Mouse (Mus musculus) mammary gland, adult 2 months (tissue): ENCODE data around the gene Olfr776. TPM values are rescaled to one million over a fixed set of nuclear protein-coding genes. Genes with fewer than 3 reads are reported as not detected.

Experiments used
- polyA plus RNA-seq: library from polyadenylated mRNA; depleted of rRNA; stranded (reverse); fragments of >200 nt; gene quantifications from 2 replicates; pipeline ENCODE4 v1.2.3, GENCODE M21; 2012; ENCODE audit warnings: low replicate concordance; rRNA removed

The Olfr776 gene
- polyA plus RNA-seq = not detected in 2 replicates

DNA sequence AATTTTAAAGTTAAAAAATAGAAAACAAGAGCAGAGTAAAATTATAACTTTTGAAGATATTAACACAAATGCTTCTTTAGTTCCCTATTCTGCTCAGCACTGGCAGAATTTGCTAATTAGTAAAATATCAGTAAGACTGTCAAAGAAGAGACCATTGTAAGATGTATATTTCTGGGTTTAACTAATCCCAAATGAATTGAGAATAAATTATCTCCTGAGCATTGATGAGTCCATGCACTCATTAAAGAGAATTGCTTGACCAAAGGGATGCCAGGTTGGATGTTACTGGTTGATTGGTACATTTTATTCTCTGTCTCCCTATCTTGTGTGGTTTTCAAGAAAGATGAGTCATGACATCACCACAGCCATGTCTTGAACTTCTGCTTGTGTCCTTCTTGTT is at the start of gene Olfr776:
TSS of gene Olfr776 (plus strand) at position 301 of the 400 bp plus-strand sequence.

DNA sequence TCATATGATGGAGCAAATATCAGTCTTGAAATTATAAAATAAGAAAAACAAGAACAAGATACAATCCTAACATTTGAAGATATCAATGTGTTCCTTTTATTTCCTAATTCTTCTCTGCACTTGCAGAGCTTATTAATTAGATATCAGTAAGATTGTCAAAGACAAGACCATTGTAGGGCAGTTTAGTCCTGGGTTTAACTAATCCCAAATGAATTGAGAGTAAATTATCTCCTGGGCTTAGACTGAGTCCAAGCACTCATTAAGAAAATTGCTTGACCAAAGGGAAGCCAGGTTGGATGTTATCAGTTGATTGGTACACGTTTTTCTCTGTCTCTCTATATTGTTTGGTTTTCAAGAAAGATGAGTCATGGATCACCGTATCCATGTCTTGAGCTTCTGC is 23.0 kb upstream of the Olfr776 start, which contains the start of gene Olfr774:
TSS of gene Olfr774 (plus strand) at position 301 of the 400 bp plus-strand sequence.

DNA sequence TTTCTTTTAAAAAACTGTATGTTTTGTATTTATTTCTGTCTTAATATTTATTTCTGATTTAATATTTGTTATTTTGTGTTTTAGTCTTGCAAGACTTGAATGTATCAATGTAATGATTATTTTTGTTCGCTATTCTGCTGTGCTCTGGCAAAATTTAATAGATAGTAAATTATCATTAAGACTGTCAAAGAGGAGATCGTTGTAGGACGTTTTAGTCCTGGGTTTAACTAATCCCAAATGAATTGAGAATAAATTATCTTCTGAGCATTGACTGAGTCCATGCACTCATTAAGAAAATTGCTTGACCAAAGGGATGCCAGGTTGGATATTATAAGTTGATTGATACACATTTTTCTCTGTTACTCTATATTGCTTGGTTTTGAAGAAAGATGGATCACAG is 10.8 kb upstream of the Olfr776 start, which contains the start of gene Olfr775:
TSS of gene Olfr775 (plus strand) at position 301 of the 400 bp plus-strand sequence.

DNA sequence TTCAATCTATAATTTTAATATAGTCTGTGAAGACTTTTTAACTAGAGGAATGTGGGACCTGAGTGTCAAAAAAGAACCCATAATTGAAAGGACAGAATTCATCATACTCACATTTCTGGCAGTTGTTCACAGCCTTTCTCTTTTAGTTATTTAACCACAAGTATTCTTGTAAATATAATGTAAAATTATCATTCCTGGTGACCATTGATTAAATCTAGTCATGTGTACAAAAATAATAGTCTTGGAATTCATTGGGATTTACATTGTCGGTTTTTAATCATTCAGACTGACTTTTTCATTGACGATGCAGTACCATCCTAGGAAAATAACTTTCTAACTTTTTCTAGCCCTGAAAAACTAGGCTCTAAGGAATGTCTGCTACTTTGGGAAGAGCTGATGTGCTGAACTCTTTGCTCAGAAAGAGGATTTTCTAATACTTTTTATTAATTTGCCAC is 12.2 kb downstream of the Olfr776 start, which contains the start of gene Olfr777:
TSS of gene Olfr777 (minus strand) at position 405 of the 455 bp plus-strand sequence.

Other genes starting within 250 kb of the Olfr776 start
- not detected in 2 replicates for gene Olfr763, start 248.3 kb upstream of the Olfr776 start, polyA plus RNA-seq
- not detected in 2 replicates for gene Olfr764-ps1, start 219.2 kb upstream of the Olfr776 start, polyA plus RNA-seq
- not detected in 2 replicates for gene Olfr765, start 209.1 kb upstream of the Olfr776 start, polyA plus RNA-seq
- gene Olfr766-ps1, start 190.2 kb upstream of the Olfr776 start, polyA plus RNA-seq = not detected in 2 replicates
- gene Olfr767, start 176.2 kb upstream of the Olfr776 start, polyA plus RNA-seq = not detected in 2 replicates
- not detected in 2 replicates for gene Olfr768, start 159.8 kb upstream of the Olfr776 start, polyA plus RNA-seq
- gene Olfr769, start 141.3 kb upstream of the Olfr776 start, polyA plus RNA-seq = not detected in 2 replicates
- not detected in 2 replicates for gene Olfr770, start 120.1 kb upstream of the Olfr776 start, polyA plus RNA-seq
- not detected in 2 replicates for gene Olfr771, start 94.4 kb upstream of the Olfr776 start, polyA plus RNA-seq
- gene Olfr772, start 81.2 kb upstream of the Olfr776 start, polyA plus RNA-seq = not detected in 2 replicates
- not detected in 2 replicates for gene Olfr773, start 71.7 kb upstream of the Olfr776 start, polyA plus RNA-seq
- not detected in 2 replicates for gene Olfr774, start 22.9 kb upstream of the Olfr776 start, polyA plus RNA-seq
- gene Olfr775, start 10.7 kb upstream of the Olfr776 start, polyA plus RNA-seq = not detected in 2 replicates
- not detected in 2 replicates for gene Olfr777, start 12.4 kb downstream of the Olfr776 start, polyA plus RNA-seq
- gene Olfr780, start 59.0 kb downstream of the Olfr776 start, polyA plus RNA-seq = not detected in 2 replicates
- not detected in 2 replicates for gene Olfr781, start 69.7 kb downstream of the Olfr776 start, polyA plus RNA-seq
- gene Olfr782, start 89.7 kb downstream of the Olfr776 start, polyA plus RNA-seq = not detected in 2 replicates
- gene Olfr784, start 125.0 kb downstream of the Olfr776 start, polyA plus RNA-seq = 0.06 TPM in 1 of 2 replicates, not detected in the other
- gene Olfr785, start 146.3 kb downstream of the Olfr776 start, polyA plus RNA-seq = not detected in 2 replicates
- gene Olfr786, start 168.2 kb downstream of the Olfr776 start, polyA plus RNA-seq = not detected in 2 replicates
- not detected in 2 replicates for gene Olfr787, start 202.7 kb downstream of the Olfr776 start, polyA plus RNA-seq
- gene Olfr788, start 211.9 kb downstream of the Olfr776 start, polyA plus RNA-seq = not detected in 2 replicates
- not detected in 2 replicates for gene Olfr789, start 225.6 kb downstream of the Olfr776 start, polyA plus RNA-seq
- gene Olfr790, start 239.4 kb downstream of the Olfr776 start, polyA plus RNA-seq = not detected in 2 replicates